Mouse (Mus musculus) WW6 (cell line): Measurements from ENCODE around the gene Phactr3.

ENCODE experiments used
- DNase-seq: peaks from one replicate; pipeline ENCODE4 v3.0.0-alpha.2; 2013; ENCODE audit warnings: low read depth, low spot score

Gene Phactr3

GRCm38 (mm10) chr2:178135713-178136112 is 16.9 kb downstream of the Phactr3 start:
- DNase-seq = no peak

- no peak for DNase-seq
Measured at GRCm38 (mm10) chr2:178137518-178137917, 18.7 kb downstream of the Phactr3 start.

GRCm38 (mm10) chr2:178141489-178141922 is 22.7 kb downstream of the Phactr3 start:
- DNase-seq = no peak

GRCm38 (mm10) chr2:178142291-178143023 is 23.7 kb downstream of the Phactr3 start:
- DNase-seq = no peak

- DNase-seq = no peak
Measured at GRCm38 (mm10) chr2:178143024-178143415, 24.2 kb downstream of the Phactr3 start.

- DNase-seq = no peak
Measured at GRCm38 (mm10) chr2:178143898-178144297, 25.1 kb downstream of the Phactr3 start.

GRCm38 (mm10) chr2:178149312-178149711 is 30.5 kb downstream of the Phactr3 start:
- no peak for DNase-seq

GRCm38 (mm10) chr2:178150697-178151096 is 31.9 kb downstream of the Phactr3 start:
- DNase-seq = no peak

- DNase-seq = no peak
Measured at GRCm38 (mm10) chr2:178153601-178154000, 34.8 kb downstream of the Phactr3 start.

- no peak for DNase-seq
Measured at GRCm38 (mm10) chr2:178154129-178154528, 35.4 kb downstream of the Phactr3 start.

- DNase-seq = no peak
Measured at GRCm38 (mm10) chr2:178154576-178154975, 35.8 kb downstream of the Phactr3 start.

GRCm38 (mm10) chr2:178155176-178155916 is 36.6 kb downstream of the Phactr3 start:
- DNase-seq = no peak

- no peak for DNase-seq
Measured at GRCm38 (mm10) chr2:178155917-178156282, 37.1 kb downstream of the Phactr3 start.

- no peak for DNase-seq
Measured at GRCm38 (mm10) chr2:178158936-178159335, 40.2 kb downstream of the Phactr3 start.

GRCm38 (mm10) chr2:178163981-178164380 is 45.2 kb downstream of the Phactr3 start:
- DNase-seq = no peak

- no peak for DNase-seq
Measured at GRCm38 (mm10) chr2:178165943-178166342, 47.2 kb downstream of the Phactr3 start.

GRCm38 (mm10) chr2:178169983-178170382 is 51.2 kb downstream of the Phactr3 start:
- DNase-seq = no peak

GRCm38 (mm10) chr2:178173951-178174350 is 55.2 kb downstream of the Phactr3 start:
- no peak for DNase-seq

GRCm38 (mm10) chr2:178175286-178175931 is 56.6 kb downstream of the Phactr3 start:
- DNase-seq = no peak

GRCm38 (mm10) chr2:178184251-178184650 is 65.5 kb downstream of the Phactr3 start:
- no peak for DNase-seq

GRCm38 (mm10) chr2:178184862-178185261 is 66.1 kb downstream of the Phactr3 start:
- DNase-seq = no peak

GRCm38 (mm10) chr2:178188988-178189387 is 70.2 kb downstream of the Phactr3 start:
- DNase-seq = no peak
